Mouse (Mus musculus) T-helper 2 cell (primary cell): Measurements from ENCODE around the gene Dus1l.
"Not testable (repeated sequence)": the region's sequence is repeated elsewhere in the genome, so short reads cannot be mapped to it uniquely, and the experiment has no call there.

Experiments used
- in situ Hi-C: fragments of 300-600 bp; cut with MboI, MseI; formaldehyde crosslinking; loops from one replicate; pipeline ENCODE4 v1.15.1; 2025; ENCODE audit warnings: high pct_unique_total_duplicates

The Dus1l gene

DNA sequence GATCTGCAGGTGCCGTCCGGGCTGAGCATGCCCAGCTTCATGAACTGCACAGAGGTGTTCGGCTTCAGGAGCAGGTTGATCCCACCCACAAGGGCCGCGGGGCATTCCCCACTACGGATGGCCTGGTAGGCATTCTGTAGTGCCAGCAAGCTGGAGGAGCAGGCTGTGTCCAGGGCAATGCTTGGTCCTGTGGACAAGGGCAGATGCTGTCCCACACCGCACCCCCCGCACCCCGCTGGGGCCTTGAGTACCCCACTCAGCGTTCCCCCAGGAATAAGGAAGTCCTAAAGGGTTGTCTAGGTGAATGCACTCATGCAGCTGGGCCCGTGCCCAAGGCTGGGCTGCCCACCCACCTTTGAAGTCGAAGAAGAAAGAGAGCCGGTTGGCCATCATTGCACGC, 24.3 kb upstream of the Dus1l start:
- in situ Hi-C loops = loop anchor here (5.0 kb wide), 1 partner anchor 132 kb away; no protein-coding TSS in a partner anchor

DNA sequence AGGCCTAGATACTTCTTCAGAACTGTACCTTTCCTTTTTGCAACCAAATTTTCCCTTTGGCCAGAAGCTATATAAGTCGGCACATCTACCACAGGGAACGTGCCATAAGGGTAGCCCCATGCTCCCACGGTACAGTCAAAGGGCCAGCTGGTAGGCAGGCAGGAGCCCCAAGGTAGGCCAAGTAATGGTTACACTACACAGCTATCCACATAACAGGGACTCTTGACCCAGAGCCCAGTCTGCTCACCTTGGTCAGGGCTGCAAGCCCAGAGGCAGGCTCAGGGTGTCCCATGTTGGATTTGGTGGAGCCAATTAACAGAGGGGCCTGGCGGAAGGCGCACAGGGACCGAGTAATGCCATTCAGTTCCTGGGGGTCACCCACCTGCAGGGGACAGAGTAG, 23.4 kb upstream of the Dus1l start:
- in situ Hi-C loops = no loop called here

- in situ Hi-C loops = no loop called here
Measured at GRCm38 (mm10) chr11:120818251-120818650, 22.0 kb upstream of the Dus1l start.

GRCm38 (mm10) chr11:120817358-120817757, 21.2 kb upstream of the Dus1l start:
- in situ Hi-C loops = no loop called here

- in situ Hi-C loops = no loop called here
Measured at GRCm38 (mm10) chr11:120812068-120812467, 15.9 kb upstream of the Dus1l start.

DNA sequence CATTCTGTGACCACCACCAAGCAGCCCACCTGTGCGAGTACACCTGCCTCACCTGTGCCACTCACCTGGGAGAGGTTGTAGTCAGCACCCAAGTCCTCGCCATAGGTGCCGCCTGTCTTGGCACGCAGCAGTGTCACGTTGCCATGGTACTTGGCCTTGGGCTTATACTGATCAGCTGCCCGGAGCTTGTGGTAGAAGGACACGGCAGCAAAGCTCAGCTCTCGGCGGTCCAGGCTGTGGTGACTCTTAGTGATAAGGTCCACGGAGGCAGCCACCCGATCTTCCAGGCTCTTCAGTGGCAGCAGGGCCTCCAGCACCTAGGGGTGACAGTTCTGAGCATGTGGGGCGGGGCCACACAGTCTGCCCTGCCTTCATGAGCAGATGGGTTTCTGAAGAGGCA, 11.8 kb upstream of the Dus1l start:
- in situ Hi-C loops = no loop called here

DNA sequence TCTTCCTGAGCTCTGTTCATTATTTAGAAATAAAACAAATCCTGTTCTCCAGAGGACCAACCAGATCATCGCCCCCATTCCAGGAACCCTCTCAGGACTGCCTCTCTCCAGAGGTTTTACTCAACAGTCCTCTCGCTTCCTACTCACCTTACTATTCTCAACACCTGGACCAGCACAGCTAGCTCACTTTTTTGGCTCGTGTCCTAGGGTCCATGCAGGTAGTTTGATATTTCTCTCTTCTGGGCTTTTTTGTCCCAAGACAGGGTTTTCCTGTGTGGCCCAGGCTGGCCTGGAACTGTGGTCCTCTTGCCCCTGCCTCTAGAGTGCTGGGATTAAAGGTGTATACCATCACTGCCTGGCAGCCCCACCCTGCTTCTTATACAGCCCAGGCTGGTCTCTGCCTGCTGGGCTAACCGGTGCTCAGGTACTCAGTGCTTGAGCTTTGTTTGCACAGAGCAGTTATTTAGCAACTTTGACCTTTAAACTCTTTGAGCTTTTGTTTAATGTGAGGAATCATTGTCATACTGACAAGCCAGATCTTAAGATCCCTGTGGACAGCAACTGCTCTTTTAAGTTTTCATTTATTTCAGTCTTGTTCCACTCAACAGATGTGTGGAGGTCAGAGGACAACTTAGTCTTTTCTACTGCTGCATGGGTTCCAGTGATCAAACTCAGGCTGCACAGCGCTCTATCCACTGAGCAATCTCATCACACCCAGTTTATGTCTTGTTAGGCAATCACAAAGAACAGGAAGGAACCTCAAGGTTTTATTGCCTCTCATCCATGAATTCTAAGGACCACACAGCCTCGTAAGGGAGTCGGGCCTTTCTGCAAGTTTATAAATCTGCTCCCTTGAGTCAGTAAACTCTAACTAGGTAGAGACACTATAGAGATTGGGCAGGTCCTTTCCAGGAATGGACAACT, 9.4 kb upstream of the Dus1l start:
- in situ Hi-C loops = no loop called here

- in situ Hi-C loops = no loop called here
Measured at GRCm38 (mm10) chr11:120804769-120805168, 8.6 kb upstream of the Dus1l start.

DNA sequence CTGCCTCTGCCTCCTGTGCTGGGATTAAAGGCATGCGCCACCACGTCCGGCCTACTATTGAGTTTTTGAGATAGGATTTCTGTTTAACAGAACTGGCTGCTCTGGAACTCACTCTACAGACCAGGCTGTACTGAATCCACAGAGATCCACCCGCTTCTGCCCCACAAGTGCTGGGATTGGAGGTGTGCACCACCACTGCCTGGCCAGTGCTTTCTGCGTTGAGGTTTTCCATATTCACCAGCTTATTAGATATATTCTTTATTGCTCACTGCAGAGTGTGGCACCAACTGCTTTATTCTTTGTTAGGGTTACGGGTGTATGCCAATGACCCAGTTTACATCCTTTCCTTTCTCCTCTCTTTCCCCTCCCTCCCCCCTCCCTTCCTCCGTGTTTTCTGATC, 8.1 kb upstream of the Dus1l start:
- in situ Hi-C loops = no loop called here

- in situ Hi-C loops = no loop called here
Measured at GRCm38 (mm10) chr11:120800061-120800904, 4.1 kb upstream of the Dus1l start.

DNA sequence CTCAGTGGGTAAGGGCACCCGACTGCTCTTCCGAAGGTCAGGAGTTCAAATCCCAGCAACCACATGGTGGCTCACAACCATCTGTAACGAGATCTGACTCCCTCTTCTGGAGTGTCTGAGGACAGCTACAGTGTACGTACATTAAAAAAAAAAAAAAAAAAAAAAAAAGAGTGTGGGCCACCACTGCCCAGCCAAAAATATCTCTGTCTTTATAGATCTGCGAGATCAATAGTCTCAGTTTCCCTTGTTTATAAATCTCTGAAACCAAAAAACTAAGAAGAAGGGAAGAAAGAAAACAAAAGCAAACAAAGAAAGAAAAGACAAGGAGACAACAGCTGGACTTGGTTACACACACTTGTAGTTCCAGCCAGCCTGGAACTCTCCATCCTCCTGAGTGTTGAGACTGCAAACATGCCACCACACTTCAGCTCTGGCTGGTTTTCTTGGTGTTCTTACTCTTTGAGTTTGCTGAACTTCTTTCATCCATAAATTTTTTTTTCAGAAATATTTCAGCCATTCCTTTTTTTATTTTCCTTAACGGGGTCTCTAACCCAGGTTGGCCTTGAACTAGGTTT, 3.2 kb upstream of the Dus1l start:
- in situ Hi-C loops = loop anchor here (10.0 kb wide), 1 partner anchor 205 kb away; the partner anchor contains the start of genes Alyref and Anapc11

DNA sequence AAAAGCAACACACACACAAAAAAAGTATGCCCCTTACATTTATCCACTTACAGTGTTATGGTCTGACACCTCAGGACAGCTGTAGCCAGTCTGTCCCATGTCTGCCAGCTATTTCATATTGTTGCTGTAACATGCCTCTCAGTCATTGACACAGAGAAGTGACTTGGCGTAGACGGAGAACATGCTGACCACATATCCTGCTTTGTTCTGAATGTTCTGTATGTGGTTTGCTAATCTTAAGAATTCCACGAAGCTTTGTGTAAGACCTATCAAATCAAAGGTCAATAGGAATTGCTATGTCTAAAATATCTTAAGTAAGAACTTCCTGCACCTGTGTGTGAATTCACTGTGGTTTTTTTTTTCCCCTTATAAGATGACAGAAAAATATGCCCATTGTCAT, 2.0 kb upstream of the Dus1l start:
- in situ Hi-C loops = loop anchor here (10.0 kb wide), 1 partner anchor 203 kb away; the partner anchor contains the start of genes Alyref and Anapc11

- in situ Hi-C loops = loop anchor here (10.0 kb wide), 1 partner anchor 202 kb away; the partner anchor contains the start of genes Alyref and Anapc11
Measured at GRCm38 (mm10) chr11:120796614-120796946, 377 bp upstream of the Dus1l start.

DNA sequence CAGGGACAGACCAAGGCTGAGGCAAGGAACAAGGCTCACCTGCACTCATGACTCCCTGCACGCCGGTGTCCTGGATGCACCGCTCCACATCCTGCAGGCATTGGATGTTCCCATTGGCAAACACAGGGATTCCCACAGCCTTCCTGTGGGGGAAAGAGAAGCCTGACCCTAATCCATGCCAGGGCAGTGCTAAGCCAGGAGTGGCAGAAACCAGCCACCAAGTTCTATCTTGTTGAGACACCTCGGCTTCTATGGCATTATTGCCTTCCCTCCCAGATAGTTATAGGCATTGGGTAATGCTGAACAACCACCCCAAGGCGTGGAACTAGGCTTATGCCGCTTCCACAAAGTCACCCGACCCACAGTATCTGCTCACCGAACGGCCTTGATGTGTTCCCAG, 3.6 kb downstream of the Dus1l start:
- in situ Hi-C loops = loop anchor here (10.0 kb wide), 1 partner anchor 198 kb away; the partner anchor contains the start of genes Alyref and Anapc11

DNA sequence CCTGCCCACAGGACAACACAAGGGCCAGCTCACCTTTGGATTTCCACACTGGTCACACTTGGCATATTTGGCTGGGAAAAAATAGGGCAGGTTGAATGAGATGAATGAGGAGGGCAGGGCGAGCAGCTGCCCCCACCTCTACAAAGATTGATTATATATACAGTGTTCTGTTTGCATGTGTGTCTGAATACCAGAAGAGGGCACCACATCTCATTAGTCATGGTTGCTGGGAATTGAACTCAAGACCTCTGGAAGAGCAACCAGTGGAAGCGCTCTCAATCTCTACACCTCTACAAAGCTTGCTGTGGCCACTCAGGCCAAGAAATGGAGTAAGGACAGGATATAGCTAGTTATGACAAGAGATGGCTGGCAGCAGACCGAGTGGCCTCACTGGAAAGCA, 6.4 kb downstream of the Dus1l start:
- in situ Hi-C loops = loop anchor here (10.0 kb wide), 1 partner anchor 195 kb away; the partner anchor contains the start of genes Alyref and Anapc11

GRCm38 (mm10) chr11:120789355-120789754, 6.8 kb downstream of the Dus1l start:
- in situ Hi-C loops = no loop called here

DNA sequence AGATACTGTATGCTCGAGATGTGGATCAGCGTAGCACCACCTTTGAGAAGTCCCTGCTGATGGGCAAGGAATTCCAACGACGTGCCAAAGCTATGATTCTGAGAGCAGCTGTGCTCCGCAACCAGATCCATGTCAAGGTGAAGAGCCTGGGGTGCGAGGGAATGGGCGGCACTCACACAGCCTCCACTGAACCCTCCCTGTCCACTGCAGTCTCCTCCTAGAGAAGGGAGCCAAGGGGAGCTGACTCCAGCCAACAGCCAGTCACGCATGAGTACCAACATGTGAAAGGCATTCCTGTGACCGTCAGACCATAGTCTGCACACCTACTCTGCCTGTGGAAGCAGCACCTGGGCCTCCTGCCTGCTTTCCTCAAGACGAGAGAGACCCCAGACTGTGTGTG, 7.7 kb downstream of the Dus1l start:
- in situ Hi-C loops = not testable (repeated sequence)

GRCm38 (mm10) chr11:120785145-120785544, 11.1 kb downstream of the Dus1l start:
- in situ Hi-C loops = no loop called here

DNA sequence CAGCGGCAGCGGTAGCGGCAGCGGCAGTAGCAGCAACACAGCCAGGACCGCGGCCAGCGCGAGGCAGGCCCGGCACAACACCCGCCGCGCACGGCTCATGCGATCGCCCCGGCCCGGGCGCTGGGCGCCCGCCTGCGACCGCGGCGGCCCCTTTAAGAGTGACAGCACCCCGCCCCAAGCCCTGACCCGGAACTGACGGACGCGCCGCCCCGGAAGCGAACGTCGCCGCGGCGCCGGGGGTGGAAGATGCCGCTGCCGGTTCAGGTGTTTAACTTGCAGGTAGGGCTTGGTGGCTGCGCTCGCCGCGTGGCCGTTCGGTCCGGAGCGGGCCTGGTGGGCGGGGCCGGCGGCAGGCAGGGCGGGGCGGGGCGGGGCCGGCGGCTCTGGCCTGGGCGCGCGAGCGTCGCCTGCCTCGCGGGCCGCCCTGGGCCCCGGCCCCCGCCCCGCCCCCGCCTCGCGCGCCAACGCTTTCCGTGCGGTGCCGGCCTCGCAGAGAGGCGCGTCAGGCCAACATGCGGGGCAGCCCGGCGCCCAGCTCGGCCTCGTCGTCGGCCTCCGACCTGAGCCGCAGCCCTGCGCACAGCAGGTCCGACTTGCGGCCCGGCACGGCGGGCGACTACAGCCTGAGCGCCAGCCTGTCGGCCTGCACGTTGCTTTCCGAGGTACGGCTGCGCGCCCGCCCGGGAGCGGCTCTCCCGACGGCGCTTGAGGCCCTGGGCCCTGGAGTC, 12.0 kb downstream of the Dus1l start, which contains the start of the genes Rfng and Gps1:
Gene Rfng, minus strand, starts transcription at position 144 of the 728 bp plus-strand sequence.
Gene Gps1, plus strand, starts transcription at position 209 of the 728 bp plus-strand sequence.
- in situ Hi-C loops = no loop called here

DNA sequence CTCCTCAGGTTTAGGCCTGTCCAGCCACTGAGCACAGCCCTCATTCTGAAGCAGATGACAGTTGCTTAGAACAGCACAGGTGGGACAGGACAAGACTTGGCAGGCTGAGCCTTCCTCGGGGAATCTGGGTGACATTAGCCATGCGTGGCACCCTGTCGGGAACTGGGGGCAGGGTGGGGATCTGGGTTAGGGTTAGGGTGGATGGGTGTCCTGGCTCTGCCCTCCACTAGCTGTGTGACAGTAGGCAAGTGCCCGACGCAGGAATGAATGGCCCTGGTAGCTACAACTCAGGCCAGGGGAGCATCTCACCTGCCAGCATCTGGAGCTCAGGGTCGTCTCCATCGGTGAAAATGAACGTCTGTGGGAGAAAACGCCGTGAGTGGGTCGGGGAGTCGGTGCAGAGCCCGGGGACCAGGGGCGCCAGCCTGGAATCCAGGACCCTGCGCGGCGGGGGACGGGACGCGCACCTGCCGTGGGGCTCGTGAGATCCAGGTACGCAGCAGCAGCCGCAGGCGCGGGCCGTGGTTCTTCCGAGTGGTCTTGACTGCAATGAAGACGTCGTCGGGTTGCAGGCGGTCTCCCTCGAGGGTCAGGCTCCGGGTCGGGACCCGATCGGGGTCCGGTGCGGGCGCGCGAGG, 12.7 kb downstream of the Dus1l start:
- in situ Hi-C loops = no loop called here
